Mouse (Mus musculus) midbrain, embryonic 11.5 days (tissue): ENCODE measurements around the gene Dnali1. TPM values are rescaled to one million over a fixed set of nuclear protein-coding genes. Genes with fewer than 3 reads are reported as not detected.

Source experiments
- ATAC-seq: fragments of 200-750 bp; cut with Nextera tagmentation; 2 replicates; pipeline ENCODE4 v1.8.0; 2017; ENCODE audit warnings: moderate TSS enrichment, moderate library complexity; ENCODE audit not compliant: low FRiP score
- DNase-seq: peaks from one replicate; pipeline ENCODE4 v3.0.0; 2015; ENCODE audit warnings: low spot score; ENCODE audit errors: missing footprints
- H3K27ac ChIP-seq: fragments of 300-500 bp; sonication (generic); 2 replicates; pipeline ENCODE4 v1.5.1; 2014; ENCODE audit warnings: low read depth, low read length
- H3K27me3 ChIP-seq: fragments of 300-500 bp; sonication (generic); 2 replicates; pipeline ENCODE4 v1.6.1; 2014; ENCODE audit warnings: mild to moderate bottlenecking, low read length, moderate library complexity, mixed read lengths; ENCODE audit not compliant: control insufficient read depth, insufficient read depth
- H3K36me3 ChIP-seq: fragments of 300-500 bp; sonication (generic); 2 replicates; pipeline ENCODE4 v1.6.1; 2014; ENCODE audit warnings: mild to moderate bottlenecking, low read length, moderate library complexity, mixed read lengths; ENCODE audit not compliant: control insufficient read depth, insufficient read depth
- H3K4me1 ChIP-seq: fragments of 300-500 bp; sonication (generic); 2 replicates; pipeline ENCODE4 v1.6.1; 2014; ENCODE audit warnings: low read length; ENCODE audit not compliant: control insufficient read depth, insufficient read depth
- H3K4me2 ChIP-seq: fragments of 300-500 bp; sonication (generic); 2 replicates; pipeline ENCODE4 v1.6.1; 2014; ENCODE audit warnings: mild to moderate bottlenecking, moderate library complexity
- H3K4me3 ChIP-seq: fragments of 300-500 bp; sonication (generic); 2 replicates; pipeline ENCODE4 v1.5.1; 2014; ENCODE audit warnings: low read depth, low read length
- H3K9ac ChIP-seq: fragments of 300-500 bp; sonication (generic); 2 replicates; pipeline ENCODE4 v1.6.1; 2014; ENCODE audit warnings: low read length
- H3K9me3 ChIP-seq: fragments of 300-500 bp; sonication (generic); 2 replicates; pipeline ENCODE4 v1.6.1; 2016; ENCODE audit warnings: low read length; ENCODE audit not compliant: control insufficient read depth
- WGBS: fragments of 180-500 bp; shearing (Covaris S2); extraction: QIAGEN DNeasy Blood & Tissue Kit; methylation state at CpG from one replicate; pipeline ENCODE4 v1.1.7; 2014; 5-methylcytosine and 5-hydroxymethylcytosine counted together
- polyA plus RNA-seq: library from polyadenylated mRNA; unstranded; fragments of >200 nt; fragmentation: Nextera tagmentation; extraction: Ambion mirVana; gene quantifications from 2 replicates; pipeline ENCODE4 v1.2.1, GENCODE M21; 2014

The Dnali1 gene
- polyA plus RNA-seq, 1 experiment from 2014 or later, result 0.42 TPM

DNA sequence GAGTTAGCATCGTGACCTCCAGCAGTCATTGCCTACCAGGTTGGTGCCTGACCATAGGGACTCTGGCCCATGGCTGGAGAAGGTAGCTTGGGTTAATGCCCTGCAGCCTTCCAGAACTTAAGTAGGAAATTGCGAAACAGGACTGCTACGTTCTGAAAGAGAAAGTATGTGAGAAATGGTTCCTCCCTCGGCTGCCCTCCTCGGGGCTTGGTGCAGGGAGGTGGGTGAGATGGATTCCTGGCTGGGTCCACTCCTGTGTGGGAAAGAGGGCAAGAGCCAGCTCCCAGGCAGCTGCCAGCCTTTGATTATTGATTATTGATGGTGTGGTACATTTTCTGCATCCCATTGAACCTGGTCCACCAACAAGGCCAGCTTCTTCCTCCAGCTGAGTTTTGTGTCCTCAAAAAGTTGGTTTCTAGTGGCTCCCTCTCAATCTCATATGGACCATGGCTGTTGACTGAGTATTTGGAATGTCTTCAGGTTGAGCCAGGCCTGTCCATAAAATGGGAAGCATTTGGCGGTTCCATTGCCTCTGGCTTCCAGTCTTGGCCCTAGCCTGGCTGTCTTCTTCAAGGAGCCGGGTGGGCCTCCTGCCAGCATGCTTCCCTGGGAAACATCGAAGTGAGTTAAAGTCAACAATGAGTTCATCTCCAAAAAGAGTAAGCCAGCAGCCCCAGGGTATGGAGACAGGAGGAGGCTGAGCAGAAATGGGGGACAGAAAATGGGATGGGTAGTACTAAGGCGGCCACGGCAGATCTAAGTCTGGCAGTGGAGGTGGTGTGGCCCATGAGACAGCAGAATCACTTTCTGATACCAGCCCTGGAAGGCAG, 49.5 kb downstream of the Dnali1 start, which contains the start of gene Gnl2:
Gene Gnl2 (plus strand): TSS at position 780 of the 830 bp plus-strand sequence.
- H3K9me3 ChIP-seq, result no peaks in the 10 kb centered on the region
- no peaks in the 10 kb centered on the region for H3K36me3 ChIP-seq
- H3K9ac ChIP-seq, result no peak within 1 kb of the TSS
- H3K4me2 ChIP-seq, result no peak within 1 kb of the TSS
- no peak for ATAC-seq
- H3K4me3 ChIP-seq, result no peak within 1 kb of the TSS
- H3K4me1 ChIP-seq, result no peaks in the 10 kb centered on the region
- 90% methylated on average over 10 of the region's 10 CpGs for WGBS
- no peaks in the 10 kb centered on the region for H3K27me3 ChIP-seq
- no peak for DNase-seq
- H3K27ac ChIP-seq, result no peak within 1 kb of the TSS

DNA sequence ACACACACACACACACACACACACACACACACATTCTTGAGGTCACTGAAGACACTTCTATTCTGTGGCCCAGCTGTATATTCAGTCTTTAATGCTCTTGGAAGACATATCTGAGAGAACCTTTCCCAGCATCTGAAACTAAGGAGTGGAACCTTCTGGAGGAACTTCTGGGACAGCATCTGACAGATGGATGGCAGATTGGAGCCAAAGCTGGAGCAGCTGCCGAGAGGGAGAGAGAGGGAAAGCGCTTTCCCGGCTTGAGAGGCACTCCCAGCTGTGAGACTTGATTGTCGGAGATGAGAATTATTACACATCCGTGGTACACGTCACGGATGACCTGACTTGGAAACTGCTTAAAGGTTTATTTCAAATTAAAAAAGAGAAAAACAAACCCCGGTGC, 56.8 kb downstream of the Dnali1 start:
- no peak overlapping the region for H3K4me2 ChIP-seq
- H3K36me3 ChIP-seq, result no peaks in the 10 kb centered on the region
- no peaks in the 10 kb centered on the region for H3K4me1 ChIP-seq
- H3K9ac ChIP-seq, result no peak overlapping the region
- DNase-seq (no peak), ATAC-seq (no peak)
- 80% methylated on average over 8 of the region's 8 CpGs for WGBS
- H3K27ac ChIP-seq, result no peak overlapping the region
- no peak overlapping the region for H3K4me3 ChIP-seq
- H3K27me3 ChIP-seq, result no peaks in the 10 kb centered on the region
- no peaks in the 10 kb centered on the region for H3K9me3 ChIP-seq

DNA sequence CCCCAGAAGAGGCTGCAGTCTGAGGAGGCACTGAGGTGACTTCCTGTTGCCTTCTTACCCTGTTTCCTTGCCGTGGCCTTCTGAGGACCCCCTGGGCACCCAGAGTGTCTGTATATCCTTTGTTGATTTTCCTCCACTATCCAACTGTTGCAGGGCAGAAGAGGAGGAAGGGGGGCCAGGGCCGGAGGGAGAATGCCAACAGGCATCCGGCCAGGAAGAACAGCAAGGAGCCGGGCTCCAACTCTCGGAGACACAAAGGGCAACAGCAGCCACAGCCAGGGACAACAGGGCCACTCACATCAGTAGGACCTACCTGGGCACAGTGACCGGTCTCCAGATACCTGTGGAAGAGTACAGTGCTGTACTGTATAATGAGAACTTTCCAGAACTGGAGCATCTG, 57.3 kb downstream of the Dnali1 start:
- no peak overlapping the region for H3K4me2 ChIP-seq
- ATAC-seq, result no peak
- WGBS, result 86% methylated on average over 6 of the region's 6 CpGs
- H3K9ac ChIP-seq, result no peak overlapping the region
- H3K36me3 ChIP-seq, result no peaks in the 10 kb centered on the region
- no peaks in the 10 kb centered on the region for H3K4me1 ChIP-seq
- DNase-seq, result no peak
- H3K27ac ChIP-seq, result no peak overlapping the region
- H3K27me3 ChIP-seq, result no peaks in the 10 kb centered on the region
- H3K4me3 ChIP-seq, result no peak overlapping the region
- no peaks in the 10 kb centered on the region for H3K9me3 ChIP-seq

DNA sequence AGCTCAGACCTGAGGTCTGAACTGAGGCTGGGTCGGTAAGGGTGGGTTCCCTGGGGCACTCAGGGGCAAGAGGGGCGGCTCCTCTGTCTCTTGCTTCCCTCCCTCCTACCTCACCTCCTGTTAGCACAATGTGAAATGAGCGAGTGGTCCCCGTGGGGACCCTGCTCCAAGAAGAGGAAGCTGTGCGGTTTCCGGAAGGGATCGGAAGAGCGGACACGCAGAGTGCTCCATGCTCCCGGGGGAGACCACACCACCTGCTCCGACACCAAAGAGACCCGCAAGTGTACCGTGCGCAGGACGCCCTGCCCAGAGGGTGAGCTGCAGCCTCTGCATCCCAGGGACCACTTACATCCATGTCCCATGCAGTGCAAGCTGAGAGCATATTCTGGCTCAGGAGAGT, 58.0 kb downstream of the Dnali1 start:
- no peaks in the 10 kb centered on the region for H3K27me3 ChIP-seq
- H3K4me3 ChIP-seq, result no peak overlapping the region
- no peak for DNase-seq
- no peaks in the 10 kb centered on the region for H3K9me3 ChIP-seq
- no peak overlapping the region for H3K4me2 ChIP-seq
- no peaks in the 10 kb centered on the region for H3K4me1 ChIP-seq
- no peak overlapping the region for H3K27ac ChIP-seq
- 63% methylated on average over 15 of the region's 15 CpGs for WGBS
- ATAC-seq, result no peak
- H3K36me3 ChIP-seq, result no peaks in the 10 kb centered on the region
- no peak overlapping the region for H3K9ac ChIP-seq

Other genes with a start within 250 kb of the Dnali1 start
- 43.0 and 47.9 TPM in 2 replicates for gene Yrdc, start 215.0 kb downstream of the Dnali1 start, polyA plus RNA-seq
- 52.7 and 60.0 TPM in 2 replicates for gene 1110065P20Rik, start 214.5 kb downstream of the Dnali1 start, polyA plus RNA-seq
- gene Maneal, start 203.5 kb downstream of the Dnali1 start, polyA plus RNA-seq, result 10.2 and 11.5 TPM in 2 replicates
- 4.6 and 4.7 TPM in 2 replicates for gene Epha10, start 184.8 kb downstream of the Dnali1 start, polyA plus RNA-seq
- 3.8 and 4.3 TPM in 2 replicates for gene 9930104L06Rik, start 128.7 kb downstream of the Dnali1 start, polyA plus RNA-seq
- 244 and 248 TPM in 2 replicates for gene Cdca8, start 126.4 kb downstream of the Dnali1 start, polyA plus RNA-seq
- gene Rspo1, start 79.3 kb downstream of the Dnali1 start, polyA plus RNA-seq, result 9.0 and 11.9 TPM in 2 replicates
- 88.7 and 101 TPM in 2 replicates for gene Gnl2, start 49.1 kb downstream of the Dnali1 start, polyA plus RNA-seq
- 38.0 and 41.0 TPM in 2 replicates for gene Snip1, start 969 bp upstream of the Dnali1 start, polyA plus RNA-seq
- gene Meaf6, start 19.4 kb upstream of the Dnali1 start, polyA plus RNA-seq, result 126 and 128 TPM in 2 replicates
- 0.22 and 0.37 TPM in 2 replicates for gene Zc3h12a, start 62.1 kb upstream of the Dnali1 start, polyA plus RNA-seq